Mouse (Mus musculus) thymus, postnatal 4 days (tissue): Measurements from ENCODE around the gene Vmo1.

Experiments used
- DNase-seq: peaks from one replicate; pipeline ENCODE4 v3.0.0; 2021

Gene Vmo1

GRCm38 (mm10) chr11:70467902-70468619 lies 46.4 kb downstream of the Vmo1 start:
- DNase-seq: no peak

DNA sequence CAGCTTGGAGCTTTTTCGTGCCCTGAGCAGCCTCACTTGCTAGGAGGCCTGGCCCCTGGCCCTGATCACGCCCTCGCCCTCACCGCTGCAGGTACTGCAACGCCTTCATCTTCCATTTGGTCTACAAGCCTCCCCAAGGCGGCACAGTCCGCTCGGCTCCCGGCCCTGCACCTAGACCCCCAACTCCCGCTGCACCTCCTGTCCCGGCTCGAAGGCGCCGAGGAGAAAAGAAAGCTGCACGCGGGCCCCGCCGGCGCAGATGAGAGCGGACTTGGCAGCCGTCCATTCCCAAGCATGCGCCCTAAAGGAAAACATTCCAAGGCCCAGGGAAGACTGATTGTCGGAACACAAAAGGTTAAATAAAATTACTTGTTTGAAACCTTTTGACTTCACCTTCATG lies 48.6 kb downstream of the Vmo1 start:
- no peak for DNase-seq

- DNase-seq: no peak
Observed at GRCm38 (mm10) chr11:70465211-70465610, 49.2 kb downstream of the Vmo1 start.

DNA sequence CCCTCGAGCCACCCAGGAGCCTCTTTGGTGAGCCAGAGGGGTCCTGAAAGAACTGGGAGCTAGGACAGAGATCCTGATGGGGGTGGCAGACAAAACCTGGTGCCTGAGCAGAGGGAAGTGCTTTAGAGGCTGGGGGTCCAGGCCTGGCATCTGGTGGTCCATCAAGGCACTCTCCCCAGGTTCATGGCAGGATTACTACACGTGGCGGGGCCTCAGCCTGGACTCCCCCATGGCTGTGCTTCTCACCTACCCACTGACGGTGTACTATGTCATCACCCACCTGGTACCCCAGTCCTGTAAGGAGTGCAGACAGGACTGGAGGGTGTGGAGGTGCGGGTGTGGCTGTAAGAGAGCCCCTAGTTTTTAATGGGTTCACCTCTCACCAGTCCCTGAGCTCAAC lies 50.4 kb downstream of the Vmo1 start:
- no peak for DNase-seq
